8 mouse cellular contexts compared by ENCODE assay signal in genomic region chr17:35088825-35089644, GRCm38 (mm10). TPM values are rescaled to one million over a fixed set of nuclear protein-coding genes. Genes with fewer than 3 reads are reported as not detected.
DNase-seq lines count a peak whose midpoint lies in the region; ATAC-seq and TF ChIP-seq lines count a peak whose summit lies in the region.

Gene Abhd16a, plus strand, starts transcription at chr17:35089263.

- H3K36me3 ChIP-seq in hindbrain, embryonic 10.5 days: peaks cover 35% of the 10 kb centered on the region
- peaks cover 14% of the 10 kb centered on the region; the same call in 1 of the 2 replicates for H3K36me3 ChIP-seq in lung, postnatal 0 days (ENCODE audit: insufficient read depth, low read length)

- H3K4me2 ChIP-seq in lung, postnatal 0 days (replicated peaks; ENCODE audit: low read depth, low read length): peak within 1 kb of the TSS; percentile 59

- H3K27ac ChIP-seq in hindbrain, embryonic 10.5 days: peak within 1 kb of the TSS; percentile 99
- peak within 1 kb of the TSS; percentile 99 for H3K27ac ChIP-seq in lung, postnatal 0 days (ENCODE audit: low read length)

- H3K4me3 ChIP-seq in hindbrain, embryonic 10.5 days: peak within 1 kb of the TSS; percentile 76
- H3K4me3 ChIP-seq in lung, postnatal 0 days (ENCODE audit: low read depth, low read length): peak within 1 kb of the TSS; percentile 72

- peaks cover 18% of the 10 kb centered on the region for H3K4me1 ChIP-seq in hindbrain, embryonic 10.5 days (replicated peaks)
- no peaks in the 10 kb centered on the region for H3K4me1 ChIP-seq in lung, postnatal 0 days (ENCODE audit: insufficient read depth, low read depth, low read length)

- TF ChIP-seq EP300 in lung, postnatal 0 days (IDR thresholded peaks at IDR 0.05): 0 out of 2 replicates have a peak, but pooled peaks have one; percentile 9

- no peaks in the 10 kb centered on the region for H3K9me3 ChIP-seq in hindbrain, embryonic 10.5 days
- H3K9me3 ChIP-seq in lung, postnatal 0 days (ENCODE audit: low read length): no peaks in the 10 kb centered on the region

- ATAC-seq in frontal cortex, adult (ENCODE audit: low TSS enrichment): peak; percentile 98
- peak; percentile 99 for ATAC-seq in lung, postnatal 0 days

- peak; percentile 74 for DNase-seq in MEL-GATA-1-ER (ENCODE audit: extremely low read depth, low read depth)
- DNase-seq in cerebellum, adult 8-10 months: peak; percentile 95
- peak; percentile 92 for DNase-seq in hindbrain, embryonic 10.5 days (ENCODE audit: low spot score)
- DNase-seq in layer of hippocampus, adult 9-11 months: peak; percentile 95
- DNase-seq in lung, postnatal 0 days (ENCODE audit: low spot score): peak; percentile 98
- peak; percentile 86 for DNase-seq in ovary, postnatal 14 days (ENCODE audit: low spot score)
- DNase-seq in thymus, postnatal 14 days: peak; percentile 95

- 2% methylated on average over 67 of the region's 67 CpGs for WGBS in hindbrain, embryonic 10.5 days
- 3% methylated on average over 59 of the region's 67 CpGs for WGBS in lung, postnatal 0 days

- peak; percentile 47 for TF ChIP-seq CTCF in lung, postnatal 0 days (IDR thresholded peaks at IDR 0.05)

- peak within 1 kb of the TSS; percentile 89 for H3K9ac ChIP-seq in lung, postnatal 0 days (replicated peaks; ENCODE audit: low read depth)

- no peaks in the 10 kb centered on the region for H3K27me3 ChIP-seq in hindbrain, embryonic 10.5 days (ENCODE audit: insufficient read depth, poor library complexity, severe bottlenecking)
- no peaks in the 10 kb centered on the region for H3K27me3 ChIP-seq in lung, postnatal 0 days (replicated peaks; ENCODE audit: insufficient read depth, low read length)

RNA-seq across cellular contexts. Expression of gene Abhd16a, which starts in this region (rescaled TPM):
- polyA plus RNA-seq in hindbrain, embryonic 10.5 days (2016; fragmentation: Nextera tagmentation; extraction: Ambion mirVana): 58.2 and 67.1 TPM in 2 replicates
- 104 and 111 TPM in 2 replicates for polyA plus RNA-seq in lung, postnatal 0 days (2015; fragmentation: Nextera tagmentation; extraction: Ambion mirVana)

Comparison
In these comparisons a context has a peak if more than half of its experiments do, and no peak if none do; other contexts are left out.
1. Peak in every context shown above with its lines: DNase-seq, ATAC-seq, H3K4me3 ChIP-seq and H3K27ac ChIP-seq.